Mouse (Mus musculus) layer of hippocampus, adult 8-10 months (tissue): ENCODE measurements at regions not wholly inside any gene's neighbourhood (a gene's known extent, or its start where the extent isn't known, plus 50 kb on each side); places are given as distances from the start of the nearest gene placed in this dataset.
A peak's percentile ranks its signal among the peaks of the same experiment; 100 is the strongest.

Source experiments
- DNase-seq, 2 experiments: peaks; one replicate each; pipeline ENCODE4 v3.0.0; 2022; ENCODE audit warnings: low spot score in 2 of 2

DNA sequence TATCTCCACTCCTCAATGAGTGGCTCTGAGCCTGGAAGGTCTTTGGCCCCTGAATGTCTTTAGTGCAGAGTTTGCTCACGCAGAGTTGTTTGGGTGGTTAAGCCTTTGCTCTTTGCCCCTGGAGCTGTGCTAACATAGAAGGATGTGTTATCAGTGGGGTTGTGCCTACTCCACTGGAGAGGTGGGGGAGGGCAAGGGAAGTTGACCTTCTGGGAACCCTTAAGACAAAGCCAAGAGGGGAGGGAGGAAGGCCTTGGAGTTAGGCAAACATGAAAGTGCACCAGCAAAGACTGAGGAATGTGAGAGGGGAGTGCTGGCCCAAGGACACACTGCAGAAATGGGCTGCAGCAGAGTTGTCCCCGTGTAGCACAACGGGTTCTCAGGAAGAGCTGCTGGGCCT, 96.3 kb upstream of the Shh start:
- no peak for DNase-seq

DNA sequence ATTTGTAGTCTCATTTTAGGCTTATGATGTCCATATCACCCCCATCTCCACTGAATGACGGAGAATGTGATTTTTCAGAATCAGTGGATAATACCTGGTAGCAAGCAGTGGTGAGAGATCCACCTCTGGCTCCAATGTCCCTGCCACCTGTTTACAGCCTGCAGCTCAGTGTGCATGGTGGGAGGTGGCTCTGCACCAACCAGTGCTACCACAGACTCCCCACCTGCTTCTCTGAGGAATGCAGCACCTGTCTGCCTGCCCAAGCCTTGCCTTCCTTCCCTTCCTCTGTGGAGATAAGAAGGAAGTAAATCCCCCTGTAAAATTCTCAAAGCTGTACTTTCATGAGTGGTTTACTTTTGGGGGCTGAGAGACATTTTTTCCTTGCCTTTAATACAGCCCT, 95.9 kb upstream of the Shh start:
- DNase-seq, result no peak

GRCm38 (mm10) chr5:28553543-28553942, 86.5 kb upstream of the Shh start:
- DNase-seq, result no peak

DNA sequence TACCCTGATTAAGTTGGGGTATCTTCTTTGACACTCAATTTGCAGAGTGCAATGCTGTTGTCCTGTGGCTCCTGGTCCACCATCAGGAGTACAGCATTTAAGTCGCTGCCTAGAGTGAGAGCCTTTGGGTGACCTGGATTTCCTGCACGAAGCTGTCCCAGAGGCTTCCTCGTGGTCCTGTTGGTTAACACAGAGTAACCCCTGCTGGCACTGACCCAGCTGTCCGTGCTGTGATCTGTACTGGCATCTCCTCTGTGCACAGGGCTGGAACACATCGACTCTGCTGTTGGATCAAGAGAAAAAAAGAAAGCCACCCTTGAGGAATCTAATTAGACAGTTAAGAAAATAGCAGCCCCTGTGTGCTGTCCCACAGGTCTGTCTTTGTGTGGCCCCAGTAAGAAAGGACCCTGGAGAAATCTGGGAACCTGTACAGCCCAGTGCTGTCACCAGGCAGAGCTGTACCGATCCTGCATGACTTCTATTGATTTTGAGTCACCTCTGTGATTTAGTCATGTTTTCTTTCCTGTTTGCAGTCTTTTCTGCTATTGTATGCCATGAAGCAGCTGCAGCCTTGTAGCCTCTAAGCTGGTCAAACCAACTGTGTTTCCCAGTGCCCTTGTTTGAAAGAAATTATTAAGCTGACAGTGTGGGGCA, 63.3 kb upstream of the Shh start:
- DNase-seq, result no peak

DNA sequence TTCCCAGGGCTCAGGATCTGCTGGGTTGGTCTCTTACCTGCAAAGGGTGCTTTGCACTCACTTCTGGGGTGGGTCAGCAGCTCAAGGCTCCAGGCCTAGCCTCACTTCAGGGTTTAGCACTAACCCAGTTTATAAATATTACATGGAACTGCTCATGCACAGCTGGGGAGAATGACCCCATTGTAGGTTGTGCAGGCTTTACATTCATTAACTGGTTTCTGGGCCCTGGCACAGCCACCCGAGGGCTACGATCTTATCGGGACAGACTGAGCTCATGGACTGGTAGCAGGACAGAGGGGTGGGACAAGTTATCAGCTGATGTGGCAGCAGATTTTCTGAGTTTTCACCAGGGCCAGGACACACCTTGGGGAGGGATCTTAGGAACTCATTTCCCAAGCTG, 59.4 kb upstream of the Shh start:
- DNase-seq, result no peak

DNA sequence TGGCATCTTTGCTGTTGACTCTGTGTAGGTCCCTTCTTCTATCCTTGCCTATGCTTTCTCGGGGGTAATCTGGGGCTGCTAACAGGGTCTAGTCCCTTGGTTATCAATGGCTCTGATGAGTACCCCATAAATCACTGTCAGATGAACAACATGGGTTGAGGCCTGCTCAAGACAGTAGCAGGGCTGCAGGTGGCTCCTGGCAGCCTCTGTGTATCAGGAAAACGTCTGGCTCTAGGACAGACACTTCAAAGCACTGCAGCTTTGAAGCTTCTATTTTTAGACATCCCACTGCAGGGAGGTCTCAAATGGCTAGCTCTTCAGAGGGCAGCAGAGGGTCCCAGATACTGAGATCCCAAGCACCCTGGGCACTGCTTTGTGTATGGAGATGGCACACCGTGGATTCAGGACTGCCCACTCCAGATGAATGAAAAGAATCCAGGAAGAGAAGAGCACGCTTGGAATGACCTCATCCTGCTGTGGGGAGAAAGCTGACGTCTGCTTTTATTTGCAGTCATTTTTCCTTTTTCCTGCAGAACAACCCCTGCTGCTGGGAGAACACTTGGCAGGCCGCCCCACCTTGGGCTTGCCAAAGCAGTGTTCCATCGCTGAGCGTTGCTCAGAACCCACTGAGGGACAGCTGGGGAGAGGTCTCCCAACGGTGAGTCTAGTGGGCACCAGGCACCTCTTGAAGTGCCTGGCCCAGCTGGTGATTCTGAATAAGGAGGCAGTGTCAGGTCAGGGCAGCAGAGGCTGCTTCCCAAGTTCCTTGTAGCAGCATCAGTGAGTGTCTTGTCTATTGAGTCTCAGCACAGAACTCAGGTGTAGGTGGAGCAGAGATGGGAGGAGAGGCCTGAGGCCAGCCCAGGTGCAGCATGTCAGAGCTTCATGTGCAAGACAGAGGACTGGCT, 54.0 kb upstream of the Shh start:
- DNase-seq, result peak; percentile 61 to 80

GRCm38 (mm10) chr5:28519059-28519543, 52.0 kb upstream of the Shh start:
- DNase-seq, result no peak
